Mouse (Mus musculus): ENCODE measurements at regions not wholly inside any gene's neighbourhood (a gene's known extent, or its start where the extent isn't known, plus 50 kb on each side); places are given as distances from the start of the nearest gene placed in this dataset.

DNA sequence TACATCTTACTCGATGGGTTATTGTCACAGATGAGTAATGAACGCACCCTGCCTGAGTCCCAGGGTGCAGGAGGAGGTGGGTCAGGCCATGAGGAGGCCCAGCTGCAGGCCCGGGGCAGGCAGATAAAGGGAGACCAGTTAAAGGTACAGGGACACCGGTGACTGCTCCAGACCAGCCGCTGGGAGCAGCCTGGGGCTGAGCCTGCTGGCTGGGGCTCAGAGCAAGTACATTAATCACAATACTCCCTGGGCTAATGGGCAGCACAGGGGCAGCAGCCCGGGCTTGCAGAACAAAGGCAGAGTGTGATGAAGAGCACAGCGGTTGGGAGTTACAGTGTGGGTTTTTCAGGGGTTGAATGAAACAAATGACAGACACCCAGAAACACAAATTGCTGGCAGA is 154.4 kb upstream of the Rnf219 start:
- no peak for DNase-seq (ENCODE audit: low read depth, low spot score)

DNA sequence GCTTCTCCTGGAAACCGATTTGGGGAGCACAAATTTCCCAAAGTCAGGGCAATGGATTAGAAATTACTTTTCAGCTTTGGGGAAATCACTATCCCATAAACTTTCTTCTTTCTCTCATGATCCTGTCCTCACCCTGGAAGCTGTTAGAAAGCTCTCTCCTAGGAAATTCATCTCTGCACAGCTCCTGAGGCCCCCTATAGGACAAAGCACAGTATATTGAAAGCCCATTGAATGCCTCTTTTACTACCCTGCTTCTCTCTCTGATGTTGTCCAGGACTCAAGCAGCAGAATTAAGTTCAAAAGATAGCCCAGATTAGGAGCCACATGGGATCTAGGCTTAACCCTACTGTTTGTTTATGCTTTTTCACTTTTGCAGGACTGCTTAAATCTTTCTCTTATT is 139.3 kb upstream of the Rnf219 start:
- no peak for DNase-seq (ENCODE audit: low read depth, low spot score)

DNA sequence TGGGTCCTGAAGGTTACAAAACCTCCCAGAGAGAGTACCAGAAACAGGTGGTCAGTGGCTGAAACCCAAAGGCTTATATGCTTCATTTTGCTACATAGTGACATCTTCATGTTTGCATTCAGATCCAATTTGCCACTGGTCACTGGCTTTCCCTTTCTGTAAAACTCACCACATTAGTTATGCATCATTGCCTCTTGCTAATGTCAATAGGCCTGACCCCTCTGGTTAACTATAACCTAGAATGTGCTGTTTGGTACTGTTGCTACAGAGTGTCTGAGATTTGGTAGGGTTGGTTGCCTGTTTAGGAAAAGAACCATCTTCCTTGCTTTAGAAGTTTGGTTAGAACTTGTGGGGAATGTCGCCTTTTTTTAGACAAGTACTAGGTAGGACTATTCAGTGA is 136.3 kb upstream of the Rnf219 start:
- DNase-seq (ENCODE audit: low read depth, low spot score), result no peak

DNA sequence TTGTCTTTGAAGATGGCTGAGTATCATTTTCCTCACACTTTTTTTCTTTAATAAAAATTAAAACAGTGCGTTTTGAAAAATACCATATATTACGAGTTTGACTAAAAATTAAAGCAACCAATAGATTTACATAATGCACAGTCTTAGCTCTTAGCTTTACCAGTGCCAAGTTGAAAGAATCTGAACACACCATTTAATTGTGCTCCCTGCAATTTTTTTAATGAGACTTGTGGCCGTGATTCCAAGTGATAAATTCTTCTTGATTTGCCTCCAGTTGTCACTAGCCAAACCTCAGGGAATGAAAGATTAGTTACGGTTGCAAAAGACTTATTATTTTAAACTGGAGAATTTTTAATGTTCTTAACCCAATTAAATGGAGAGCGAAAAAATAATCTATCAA is 127.5 kb upstream of the Rnf219 start:
- DNase-seq (ENCODE audit: low read depth, low spot score), result no peak

DNA sequence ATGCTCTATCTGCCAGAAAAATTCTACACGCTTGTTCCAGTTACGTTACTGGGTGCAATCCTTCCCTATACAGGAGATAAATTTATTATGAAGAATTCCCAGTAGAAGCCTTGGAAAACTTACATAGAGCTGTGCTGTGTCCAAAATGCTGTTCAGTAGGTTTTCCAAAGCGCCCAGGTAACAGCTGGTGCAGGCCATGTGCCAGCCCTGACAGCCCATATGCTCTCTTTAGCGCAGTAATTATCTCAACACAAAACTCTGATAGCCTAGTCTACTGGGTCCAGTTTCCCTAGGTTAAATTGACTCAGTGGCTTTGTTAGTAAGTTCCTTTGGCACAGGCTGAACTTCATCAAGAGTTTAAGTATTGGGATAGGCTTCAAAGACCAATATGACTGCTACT is 122.2 kb upstream of the Rnf219 start:
- no peak for DNase-seq (ENCODE audit: low read depth, low spot score)

DNA sequence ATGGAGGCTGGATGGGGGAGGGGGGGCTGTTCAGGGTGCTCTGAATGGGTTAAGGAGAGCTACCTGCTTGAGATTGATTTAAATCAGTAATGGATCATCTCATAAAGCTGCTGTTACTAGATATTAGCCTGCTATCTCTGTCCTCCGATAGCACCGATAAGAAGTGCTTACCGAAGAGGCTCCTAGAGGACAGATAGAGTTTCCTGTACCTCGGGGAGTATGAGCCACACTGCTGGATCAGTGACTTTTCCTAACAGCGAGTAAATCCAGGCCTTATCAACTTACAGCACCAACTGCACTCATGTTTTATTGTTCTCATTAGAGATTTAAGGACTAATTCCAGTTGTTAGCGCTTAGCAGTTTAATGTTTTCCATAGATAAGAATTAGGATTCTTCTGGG is 120.3 kb upstream of the Rnf219 start:
- no peak for DNase-seq (ENCODE audit: low read depth, low spot score)

DNA sequence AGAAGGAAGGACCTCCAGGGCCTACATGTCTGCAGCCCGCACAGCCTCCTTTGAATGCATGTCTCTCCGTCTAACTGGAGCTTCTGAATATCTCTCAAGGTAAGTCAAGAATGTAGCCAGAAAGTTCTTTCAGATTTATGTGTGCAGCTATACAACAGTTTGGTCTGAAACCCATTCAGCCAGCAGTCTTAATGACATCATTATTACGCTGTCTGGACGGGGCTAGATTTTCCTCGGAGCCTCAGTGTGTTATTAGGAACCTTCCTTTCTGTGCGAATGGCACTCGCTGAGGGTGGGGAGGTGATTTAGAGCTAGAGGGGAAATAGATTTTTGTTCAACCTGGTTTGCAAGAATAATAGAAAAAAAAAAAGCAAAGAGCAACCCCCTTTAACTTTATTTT is 116.9 kb upstream of the Rnf219 start:
- no peak for DNase-seq (ENCODE audit: low read depth, low spot score)

DNA sequence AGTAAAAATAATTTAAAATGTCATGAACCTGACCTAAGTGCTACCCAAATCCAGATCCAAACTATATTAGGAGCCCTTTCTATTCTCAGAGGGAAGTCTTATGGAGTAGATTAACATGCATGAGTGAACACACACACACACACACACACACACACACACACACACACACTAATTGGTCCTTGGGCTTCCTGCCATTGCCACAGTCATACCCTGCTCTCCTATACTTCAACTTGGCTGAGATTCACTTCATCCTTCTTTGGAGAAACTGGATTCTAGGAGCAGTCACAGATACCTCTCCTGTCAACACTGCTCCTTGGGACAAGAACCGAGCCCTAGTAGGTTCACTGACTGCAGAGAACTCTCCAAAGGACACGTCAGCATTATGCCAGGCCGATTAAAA is 89.0 kb upstream of the Rnf219 start:
- no peak for DNase-seq (ENCODE audit: low read depth, low spot score)

GRCm38 (mm10) chr14:104610378-104610777 is 87.9 kb upstream of the Rnf219 start:
- no peak for DNase-seq (ENCODE audit: low read depth, low spot score)

- DNase-seq (ENCODE audit: low read depth, low spot score), result no peak
Observed at GRCm38 (mm10) chr14:104594851-104595250, 72.4 kb upstream of the Rnf219 start.
